Mouse (Mus musculus) urinary bladder, postnatal 4 days (tissue): ENCODE measurements around the gene Myof.
A peak's percentile ranks its signal among the peaks of the same experiment; 100 is the strongest.

ENCODE experiments used
- DNase-seq, 2 experiments: peaks; one replicate each; pipeline ENCODE4 v3.0.0; 2021 to 2022; ENCODE audit warnings: low spot score in 2 of 2

The Myof gene

GRCm38 (mm10) chr19:37954236-37954635 lies 89.1 kb downstream of the Myof start:
- no peak for DNase-seq

GRCm38 (mm10) chr19:37946696-37947095 lies 96.7 kb downstream of the Myof start:
- DNase-seq: no peak

- DNase-seq: no peak
These were observed 97.3 kb downstream of the Myof start for GRCm38 (mm10) chr19:37946053-37946452.

- DNase-seq: no peak
These were observed 104.2 kb downstream of the Myof start for GRCm38 (mm10) chr19:37939203-37939602.

GRCm38 (mm10) chr19:37937092-37937491 lies 106.3 kb downstream of the Myof start:
- no peak for DNase-seq

- no peak for DNase-seq
These were observed 108.7 kb downstream of the Myof start for GRCm38 (mm10) chr19:37934640-37935039.

- no peak for DNase-seq
These were observed 111.2 kb downstream of the Myof start for GRCm38 (mm10) chr19:37932198-37932597.

- DNase-seq: no peak
These were observed 115.5 kb downstream of the Myof start for GRCm38 (mm10) chr19:37927911-37928310.

- DNase-seq: no peak
These were observed 118.1 kb downstream of the Myof start for GRCm38 (mm10) chr19:37925323-37925722.

- no peak for DNase-seq
These were observed 119.1 kb downstream of the Myof start for GRCm38 (mm10) chr19:37924266-37924665.

GRCm38 (mm10) chr19:37921098-37921497 lies 122.3 kb downstream of the Myof start:
- no peak for DNase-seq

- DNase-seq: no peak
These were observed 124.9 kb downstream of the Myof start for GRCm38 (mm10) chr19:37918515-37918932.

- no peak for DNase-seq
These were observed 129.1 kb downstream of the Myof start for GRCm38 (mm10) chr19:37914261-37914660.

GRCm38 (mm10) chr19:37912501-37912900 lies 130.9 kb downstream of the Myof start:
- DNase-seq: no peak

GRCm38 (mm10) chr19:37909830-37910261 lies 133.5 kb downstream of the Myof start:
- DNase-seq: no peak

- DNase-seq: no peak
These were observed 135.7 kb downstream of the Myof start for GRCm38 (mm10) chr19:37907451-37908320.

- DNase-seq: no peak
These were observed 136.5 kb downstream of the Myof start for GRCm38 (mm10) chr19:37906916-37907315.

GRCm38 (mm10) chr19:37896081-37896480 lies 147.3 kb downstream of the Myof start:
- no peak for DNase-seq

- no peak for DNase-seq
These were observed 152.4 kb downstream of the Myof start for GRCm38 (mm10) chr19:37891006-37891405.

GRCm38 (mm10) chr19:37886355-37887120 lies 156.8 kb downstream of the Myof start:
- peak in 1 of 2 experiments; percentile 26 for DNase-seq

GRCm38 (mm10) chr19:37881431-37882081 lies 161.8 kb downstream of the Myof start:
- no peak for DNase-seq

- no peak for DNase-seq
These were observed 165.7 kb downstream of the Myof start for GRCm38 (mm10) chr19:37877511-37878167.
